Mouse (Mus musculus) cerebellum, postnatal 14 days (tissue): ENCODE results near the gene Fam167b.

Source experiments
- DNase-seq, 2 experiments: peaks; one replicate each; pipeline ENCODE4 v3.0.0; 2021; ENCODE audit warnings: mixed read lengths in 2 of 2

Fam167b gene

GRCm38 (mm10) chr4:129578466-129578865 is at the start of gene Fam167b:
Gene Fam167b, minus strand, starts transcription at chr4:129578549.
- DNase-seq = no peak

DNA sequence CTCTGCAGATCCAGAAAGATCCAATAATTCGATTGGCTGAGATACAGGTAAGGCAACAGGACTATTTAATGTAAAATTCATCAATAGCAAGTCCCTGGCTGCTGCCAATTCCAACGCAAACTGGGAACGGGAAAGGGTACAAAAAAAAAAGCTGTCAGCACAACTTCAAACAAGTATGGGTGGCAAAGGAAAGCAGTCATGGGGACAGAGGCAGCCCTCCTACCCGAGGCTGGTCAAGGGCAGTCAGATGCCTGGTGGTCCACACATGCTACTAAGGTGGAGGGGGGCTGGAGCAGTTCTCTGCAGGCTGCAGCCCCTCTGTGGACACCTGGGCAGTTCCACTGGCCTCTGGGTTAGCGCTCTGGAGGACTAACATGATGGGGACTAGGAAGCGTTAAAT is 47.7 kb upstream of the Fam167b start:
- DNase-seq = no peak

- DNase-seq = no peak
These were observed 47.1 kb upstream of the Fam167b start for GRCm38 (mm10) chr4:129625496-129625895.

DNA sequence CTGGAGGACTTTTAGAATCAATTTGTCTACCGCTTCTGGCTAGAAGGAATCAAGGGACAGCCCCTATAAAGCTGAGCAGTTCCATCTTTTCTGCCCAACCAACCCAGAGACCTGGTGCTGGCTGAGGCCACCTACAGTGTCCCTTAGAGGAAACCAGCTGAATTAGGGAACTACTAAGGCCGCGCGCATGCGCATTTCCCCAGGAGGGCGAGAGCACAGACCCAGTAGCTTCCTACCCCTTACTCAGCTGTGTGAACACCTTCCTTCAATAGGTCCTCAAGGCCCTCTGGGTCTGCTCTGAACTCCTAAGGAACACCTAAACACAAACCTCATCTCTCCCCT is 46.7 kb upstream of the Fam167b start:
- DNase-seq = peak; percentile 68 to 72

GRCm38 (mm10) chr4:129624281-129625028 is 46.1 kb upstream of the Fam167b start:
- DNase-seq = peak; percentile 89 to 90

DNA sequence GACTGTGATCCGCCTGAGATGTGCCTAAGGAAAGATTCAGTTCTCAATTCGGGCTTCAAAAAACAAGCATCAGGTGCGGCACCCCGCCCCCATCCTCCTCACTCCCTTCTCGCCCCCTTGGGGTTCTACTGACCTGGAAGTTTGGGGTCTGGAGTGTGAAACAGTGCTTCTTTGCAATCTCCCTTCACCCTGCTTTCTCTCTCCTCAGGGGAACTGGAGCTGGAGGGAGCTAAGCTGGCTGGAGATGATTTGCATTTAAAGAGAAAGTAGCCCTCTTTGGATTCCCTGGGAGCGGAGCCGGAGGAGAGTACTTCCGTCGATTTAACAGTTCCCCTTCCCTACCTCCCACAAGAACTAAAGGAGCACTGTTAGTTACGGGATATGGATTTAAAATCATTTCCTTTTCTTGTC is 45.3 kb upstream of the Fam167b start, which contains the start of gene Ccdc28b:
Gene Ccdc28b (minus strand): TSS at position 267 of the 411 bp plus-strand sequence.
- DNase-seq = peak; percentile 58 to 70

DNA sequence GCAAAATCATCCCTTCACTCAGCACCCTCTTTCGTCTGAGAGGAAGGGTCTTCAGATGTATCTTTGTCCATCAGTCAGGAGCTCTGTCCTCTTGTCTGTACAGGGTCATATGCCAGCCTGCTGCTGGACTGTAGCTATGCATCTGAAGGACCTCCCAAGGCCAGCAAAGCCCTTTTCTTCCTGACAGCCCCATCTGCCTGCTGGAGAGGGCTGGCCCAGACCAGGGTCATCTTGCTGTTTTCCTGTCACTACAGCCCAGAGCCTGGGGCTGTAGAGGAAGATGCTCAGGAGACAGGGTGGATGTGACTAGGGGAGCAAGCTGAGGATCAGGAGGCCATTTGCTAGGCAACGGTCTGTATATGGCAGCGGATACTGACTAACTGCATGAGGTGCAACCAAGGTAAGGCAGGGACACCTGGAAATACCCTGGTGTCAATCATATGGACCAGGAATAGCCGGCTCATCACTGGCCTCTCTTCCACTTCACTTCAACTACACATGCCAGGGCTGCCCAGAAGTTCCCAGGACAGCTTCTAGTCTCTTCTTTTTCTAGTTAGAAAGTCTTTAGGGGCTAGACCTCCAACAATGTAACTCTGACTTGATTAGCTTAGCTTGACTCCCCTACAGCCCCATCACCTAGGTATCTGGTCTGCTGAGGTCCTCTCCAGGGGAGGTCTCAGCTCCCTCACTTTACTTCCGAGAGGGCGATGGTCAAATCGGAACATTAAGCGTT is 44.6 kb upstream of the Fam167b start:
- peak; percentile 50 to 58 for DNase-seq

- DNase-seq = peak in 1 of 2 experiments; percentile 43
These were observed 43.9 kb upstream of the Fam167b start for GRCm38 (mm10) chr4:129622120-129622802.

- peak; percentile 43 to 66 for DNase-seq
These were observed 43.0 kb upstream of the Fam167b start for GRCm38 (mm10) chr4:129621283-129621841.

DNA sequence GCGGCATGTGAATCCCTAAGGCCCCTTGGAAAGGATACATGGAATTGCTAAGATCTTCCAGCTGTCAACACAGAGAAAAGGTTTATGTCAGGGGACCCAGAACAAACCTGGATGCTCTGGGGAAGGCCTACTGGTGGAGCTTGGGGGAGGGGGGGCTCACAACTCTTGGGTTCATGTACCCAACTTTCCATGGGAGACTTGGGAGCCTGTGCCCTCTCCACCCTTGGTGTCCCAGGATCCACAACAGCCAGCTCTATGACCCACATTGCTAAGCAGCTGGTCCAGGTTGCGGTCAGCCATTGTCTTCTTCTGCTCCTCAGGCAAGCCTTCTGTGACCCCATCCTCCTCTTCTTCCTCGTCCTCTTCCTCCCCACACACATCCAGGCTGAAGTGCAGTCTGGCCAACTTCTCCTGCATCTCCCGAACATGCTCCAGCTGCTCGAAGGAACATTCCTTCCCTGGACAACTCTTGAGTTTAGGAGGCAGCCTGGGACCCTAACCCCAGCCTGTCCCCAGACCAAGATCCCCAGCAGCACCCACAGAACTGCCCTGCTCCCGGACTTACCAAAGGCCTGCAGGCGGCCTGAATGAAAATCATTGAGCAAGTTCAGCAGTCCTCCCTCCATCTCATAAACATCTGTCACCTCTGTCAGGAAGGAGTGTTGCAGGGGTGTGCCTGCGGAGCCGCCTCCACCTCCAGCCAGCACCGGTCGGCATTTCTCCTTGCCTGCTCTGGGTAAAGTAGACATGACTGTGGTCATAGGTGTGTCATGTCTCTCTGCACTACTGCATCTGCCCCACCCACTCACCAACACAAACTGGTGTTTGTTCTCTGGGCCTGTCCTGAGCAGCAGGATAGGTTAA is 42.3 kb upstream of the Fam167b start:
- no peak for DNase-seq

DNA sequence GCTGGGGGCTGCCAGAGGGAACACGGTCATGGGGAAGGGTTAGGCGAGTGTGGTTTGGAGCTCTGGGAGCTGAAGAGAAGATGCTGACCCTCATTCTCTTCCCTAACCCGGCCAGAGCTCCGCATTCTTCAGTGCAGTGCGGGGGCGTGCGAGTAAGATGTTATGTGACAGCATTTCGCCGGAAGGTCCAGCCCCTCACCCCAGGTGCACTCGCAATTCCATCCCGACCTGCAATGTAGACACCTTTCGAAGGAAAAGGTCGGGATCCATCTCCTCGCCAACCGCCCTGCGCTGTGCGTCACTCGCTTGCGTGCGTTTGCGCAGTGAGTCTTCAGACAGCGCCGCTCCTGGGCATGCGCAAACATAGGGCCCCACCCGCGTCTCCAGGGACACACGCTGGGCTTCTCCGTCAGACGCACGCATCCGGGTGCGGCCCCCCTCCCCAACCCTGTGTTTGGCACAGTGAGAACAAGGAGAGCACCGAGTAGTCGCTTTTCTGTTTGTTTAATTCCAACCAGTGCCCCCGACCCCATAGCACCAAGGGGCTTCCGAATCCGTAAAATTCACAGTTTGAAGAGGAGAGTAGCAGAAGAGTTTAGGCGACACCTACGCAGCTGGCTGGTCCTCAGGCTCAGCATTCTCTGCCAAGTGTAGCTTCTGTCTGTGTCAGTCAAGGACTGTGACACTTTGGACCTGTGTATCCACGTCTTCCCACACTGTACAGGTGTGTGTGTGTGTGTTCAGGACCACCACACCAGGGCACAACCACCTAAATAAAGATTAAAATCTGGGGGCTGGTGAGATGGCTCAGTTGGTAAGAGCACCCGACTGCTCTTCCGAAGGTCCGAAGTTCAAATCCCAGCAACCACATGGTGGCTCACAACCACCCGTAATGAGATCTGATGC is 40.7 kb upstream of the Fam167b start, which contains the start of gene Iqcc:
Gene Iqcc (minus strand): TSS at position 314 of the 906 bp plus-strand sequence.
- DNase-seq = peak; percentile 97

DNA sequence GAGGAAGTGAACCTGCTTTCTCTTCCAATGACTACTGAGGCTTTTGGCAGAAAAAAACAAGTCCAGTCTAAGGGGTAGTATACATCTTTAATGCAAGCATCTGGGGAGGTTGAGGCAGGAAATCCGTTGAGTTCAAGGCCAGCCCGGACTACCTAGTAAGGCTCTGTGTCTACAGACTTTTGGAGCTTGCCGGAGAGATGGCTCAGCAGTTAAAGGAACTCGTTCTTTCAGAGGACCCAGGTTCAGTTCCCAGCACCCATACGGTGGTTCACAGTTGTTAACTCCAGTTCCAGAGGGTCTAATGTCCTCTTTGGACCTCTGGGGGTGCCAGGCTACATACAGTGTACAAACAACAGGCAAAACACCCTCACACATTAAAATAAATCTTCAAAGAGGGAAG is 39.7 kb upstream of the Fam167b start:
- DNase-seq = no peak

- DNase-seq = no peak
These were observed 38.8 kb upstream of the Fam167b start for GRCm38 (mm10) chr4:129617121-129617641.

GRCm38 (mm10) chr4:129616631-129617030 is 38.3 kb upstream of the Fam167b start:
- no peak for DNase-seq

- no peak for DNase-seq
These were observed 37.5 kb upstream of the Fam167b start for GRCm38 (mm10) chr4:129615801-129616290.

GRCm38 (mm10) chr4:129614093-129614492 is 35.7 kb upstream of the Fam167b start, which contains the start of gene Dcdc2b:
Gene Dcdc2b, minus strand, starts transcription at chr4:129614257.
- DNase-seq = peak; percentile 58 to 60

DNA sequence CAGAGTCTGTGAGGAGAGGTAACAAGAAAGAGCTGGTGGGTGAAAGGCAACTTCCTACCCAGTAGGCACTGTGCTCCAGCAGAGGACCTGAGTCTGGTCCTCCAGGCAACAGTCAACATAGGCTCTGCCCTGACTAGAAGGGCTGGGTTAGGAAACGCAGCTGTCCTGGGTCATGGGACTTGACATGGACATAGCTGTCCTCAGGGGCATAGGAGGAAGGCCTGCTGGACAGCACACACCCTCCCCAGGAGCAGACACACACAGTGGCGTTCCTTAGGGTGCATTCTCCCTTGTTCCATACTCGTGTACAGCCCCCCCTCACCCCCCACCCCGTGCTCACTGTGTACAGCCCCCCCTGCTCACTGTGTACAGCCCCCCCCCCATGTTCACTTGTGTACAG is 32.1 kb upstream of the Fam167b start:
- no peak for DNase-seq

DNA sequence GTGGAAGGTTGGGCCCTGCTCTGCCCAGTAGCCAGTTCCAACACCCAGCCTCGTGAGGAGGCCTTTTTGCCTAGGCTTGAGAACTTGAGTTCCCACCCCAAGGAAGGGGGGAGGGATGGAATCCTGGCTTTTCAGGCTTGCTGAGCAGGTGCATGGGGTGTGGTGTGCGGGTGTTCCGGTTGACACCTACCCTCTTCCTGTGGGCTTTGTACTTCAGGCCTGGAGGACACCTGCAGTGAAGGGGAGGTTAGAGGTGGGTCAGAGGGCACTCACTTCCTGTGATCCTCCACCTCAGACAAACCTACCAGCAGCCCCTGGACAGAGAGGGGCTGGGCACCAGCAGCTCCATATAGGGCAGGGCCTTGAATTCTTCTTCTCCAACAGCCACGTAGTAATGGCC is 31.7 kb upstream of the Fam167b start:
- no peak for DNase-seq

GRCm38 (mm10) chr4:129609139-129609631 is 30.8 kb upstream of the Fam167b start:
- DNase-seq = peak in 1 of 2 experiments; percentile 44

GRCm38 (mm10) chr4:129608426-129609025 is 30.2 kb upstream of the Fam167b start:
- peak; percentile 90 to 94 for DNase-seq
